Mouse (Mus musculus) left cerebral cortex, adult 2 months (tissue): ENCODE data around the gene Fgfr2. TPM values are rescaled to one million over a fixed set of nuclear protein-coding genes. Genes with fewer than 3 reads are reported as not detected.
A peak's percentile ranks its signal among the peaks of the same experiment; 100 is the strongest.

Experiments used
- DNase-seq, 2 experiments: peaks; one replicate each; pipeline ENCODE4 v3.0.0; 2021 to 2022; ENCODE audit warnings: low spot score in 2 of 2, mixed read lengths in 1 of 2; ENCODE audit errors: extremely low spot score in 1 of 2
- H3K27ac ChIP-seq: fragments of 200-600 bp; 2 replicates; pipeline ENCODE4 v1.8.1; 2022
- H3K4me3 ChIP-seq: fragments of 200-600 bp; 2 replicates; pipeline ENCODE4 v1.8.1; 2022
- CTCF ChIP-seq: fragments of 200-600 bp; IDR thresholded peaks from 2 replicates; pipeline ENCODE4 v1.8.1; 2022; ENCODE audit warnings: antibody characterized with exemption, mild to moderate bottlenecking, moderate library complexity
- intact Hi-C: fragments of 180-260 bp; cut with DNase I; formaldehyde crosslinking; loops from one replicate; pipeline ENCODE4 v1.15.1; 2025
- total RNA-seq, 2 experiments: library from RNA; stranded (reverse); gene quantifications; 2 replicates each; pipeline ENCODE4 v1.2.3; 2021

The Fgfr2 gene
- total RNA-seq, 2 experiments from 2014 or later, result 47.3 to 47.4 TPM

GRCm38 (mm10) chr7:130324716-130325401, 2798.3 kb downstream of the Fgfr2 start:
- DNase-seq, result no peak
- intact Hi-C loops, result no loop called here

GRCm38 (mm10) chr7:130323766-130324165, 2799.4 kb downstream of the Fgfr2 start:
- no peak for TF ChIP-seq CTCF
- no peak overlapping the region for H3K27ac ChIP-seq
- intact Hi-C loops, result no loop called here

More at GRCm38 (mm10) chr7:130324716-130325401, 2798.3 kb downstream of the Fgfr2 start:
- H3K4me3 ChIP-seq, result no peak overlapping the region
- TF ChIP-seq CTCF, result no peak
- H3K27ac ChIP-seq, result no peak overlapping the region

GRCm38 (mm10) chr7:130319799-130320556, 2803.2 kb downstream of the Fgfr2 start:
- TF ChIP-seq CTCF, result no peak
- intact Hi-C loops, result no loop called here
- peak overlapping the region; percentile 28; the same call in 1 of the 2 replicates for H3K27ac ChIP-seq
- peak; percentile 24 to 42 for DNase-seq
- H3K4me3 ChIP-seq, result no peak overlapping the region

More at GRCm38 (mm10) chr7:130323766-130324165, 2799.4 kb downstream of the Fgfr2 start:
- no peak overlapping the region for H3K4me3 ChIP-seq
- DNase-seq, result no peak

- Histone ChIP-seq H3K4me3 (no peak overlapping the region), H3K27ac (no peak overlapping the region)
- no peak for DNase-seq
- intact Hi-C loops, result no loop called here
- TF ChIP-seq CTCF, result no peak
Observed at GRCm38 (mm10) chr7:130316294-130316693, 2806.9 kb downstream of the Fgfr2 start.

GRCm38 (mm10) chr7:130315221-130315620, 2807.9 kb downstream of the Fgfr2 start:
- intact Hi-C loops, result no loop called here
- Histone ChIP-seq H3K4me3 (no peak overlapping the region), H3K27ac (no peak overlapping the region)
- no peak for DNase-seq
- TF ChIP-seq CTCF, result no peak

- DNase-seq, result no peak
- Histone ChIP-seq H3K4me3 (no peak overlapping the region), H3K27ac (no peak overlapping the region)
- intact Hi-C loops, result no loop called here
- TF ChIP-seq CTCF, result no peak
Observed at GRCm38 (mm10) chr7:130314658-130315057, 2808.5 kb downstream of the Fgfr2 start.

GRCm38 (mm10) chr7:130311362-130311761, 2811.8 kb downstream of the Fgfr2 start:
- no peak overlapping the region for H3K4me3 ChIP-seq
- no peak for DNase-seq
- H3K27ac ChIP-seq, result no peak overlapping the region
- intact Hi-C loops, result no loop called here
- TF ChIP-seq CTCF, result no peak

GRCm38 (mm10) chr7:130309180-130309579, 2814.0 kb downstream of the Fgfr2 start:
- H3K4me3 ChIP-seq, result no peak overlapping the region
- no peak overlapping the region for H3K27ac ChIP-seq
- no peak for TF ChIP-seq CTCF
- no peak for DNase-seq
- intact Hi-C loops, result no loop called here

GRCm38 (mm10) chr7:130307036-130307435, 2816.1 kb downstream of the Fgfr2 start:
- no peak for TF ChIP-seq CTCF
- intact Hi-C loops, result no loop called here

GRCm38 (mm10) chr7:130304642-130305041, 2818.5 kb downstream of the Fgfr2 start:
- no peak for TF ChIP-seq CTCF
- H3K4me3 ChIP-seq, result no peak overlapping the region
- DNase-seq, result no peak
- H3K27ac ChIP-seq, result peak overlapping the region; percentile 44; the same call in 1 of the 2 replicates
- intact Hi-C loops, result no loop called here

More at GRCm38 (mm10) chr7:130307036-130307435, 2816.1 kb downstream of the Fgfr2 start:
- Histone ChIP-seq H3K4me3 (no peak overlapping the region), H3K27ac (no peak overlapping the region)
- no peak for DNase-seq

- no peak overlapping the region for H3K27ac ChIP-seq
- intact Hi-C loops, result no loop called here
- DNase-seq, result no peak
- TF ChIP-seq CTCF, result no peak
- no peak overlapping the region for H3K4me3 ChIP-seq
Observed at GRCm38 (mm10) chr7:130303464-130303863, 2819.7 kb downstream of the Fgfr2 start.

GRCm38 (mm10) chr7:130300606-130301005, 2822.5 kb downstream of the Fgfr2 start:
- intact Hi-C loops, result no loop called here
- no peak for TF ChIP-seq CTCF
- no peak for DNase-seq
- no peak overlapping the region for H3K4me3 ChIP-seq
- no peak overlapping the region for H3K27ac ChIP-seq
